Mouse (Mus musculus) bone marrow, adult 2 months (tissue): ENCODE measurements around the gene Med24. TPM values are rescaled to one million over a fixed set of nuclear protein-coding genes. Genes with fewer than 3 reads are reported as not detected.
"Not testable (repeated sequence)": the region's sequence is repeated elsewhere in the genome, so short reads cannot be mapped to it uniquely, and the experiment has no call there.

Experiments
- H3K27ac ChIP-seq: fragments of 200-500 bp; 2 replicates; pipeline ENCODE4 v1.5.1; 2012; ENCODE audit warnings: low read depth, mild to moderate bottlenecking, control low read depth, inconsistent platforms, low read length; ENCODE audit not compliant: control insufficient read depth, poor library complexity, insufficient read depth
- H3K4me1 ChIP-seq: fragments of 200-500 bp; 2 replicates; pipeline ENCODE4 v1.6.1; 2011; ENCODE audit warnings: low read length; ENCODE audit not compliant: control insufficient read depth, insufficient read depth
- H3K4me3 ChIP-seq: fragments of 200-500 bp; replicated peaks from 2 replicates; pipeline ENCODE3; 2011; ENCODE audit warnings: mild to moderate bottlenecking, low read depth, low read length, control low read depth; ENCODE audit not compliant: control insufficient read depth
- CTCF ChIP-seq: fragments of 200-500 bp; IDR thresholded peaks from 2 replicates; pipeline ENCODE4 v1.5.1; 2011; ENCODE audit warnings: low read length, control low read depth; ENCODE audit not compliant: control insufficient read depth, insufficient read depth
- POLR2A ChIP-seq: fragments of 200-500 bp; IDR thresholded peaks from 2 replicates; pipeline ENCODE4 v1.6.1; 2011; ENCODE audit warnings: low read depth, mild to moderate bottlenecking, control low read depth, low read length, borderline replicate concordance; ENCODE audit not compliant: control insufficient read depth
- WGBS: fragments of 180-500 bp; shearing (Covaris S2); methylation state at CpG from one replicate; pipeline ENCODE4 v1.1.7; 2018; 5-methylcytosine and 5-hydroxymethylcytosine counted together
- polyA plus RNA-seq: library from polyadenylated mRNA; stranded (reverse); fragments of >200 nt; gene quantifications from 2 replicates; pipeline ENCODE4 v1.2.4, GENCODE M21; 2011; ENCODE audit warnings: low replicate concordance; ENCODE audit not compliant: missing spikeins, insufficient read depth, insufficient read length

Gene Med24
- polyA plus RNA-seq, 1 experiment, result 26.7 TPM

DNA sequence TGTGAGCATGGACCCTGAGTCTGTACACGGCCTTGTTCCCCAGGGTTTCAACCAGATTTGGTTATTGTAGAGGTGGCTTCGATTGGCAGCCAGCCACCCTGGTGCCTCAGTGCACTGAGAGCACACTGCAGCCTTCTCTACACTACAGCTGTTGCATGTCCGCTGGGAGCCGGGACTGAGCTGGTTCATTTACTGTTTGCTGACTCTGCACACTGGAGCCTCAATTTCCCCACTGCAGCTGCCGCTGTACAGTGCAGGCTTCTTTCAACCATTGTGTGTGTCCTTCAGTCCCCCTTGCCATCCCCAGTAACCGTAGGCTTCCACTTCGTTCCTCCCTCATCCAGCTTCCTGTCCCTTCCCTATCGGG lies 10.8 kb upstream of the Med24 start:
- 27% methylated on average over 8 of the region's 8 CpGs for WGBS
- peaks cover 5% of the 10 kb centered on the region for H3K4me1 ChIP-seq

DNA sequence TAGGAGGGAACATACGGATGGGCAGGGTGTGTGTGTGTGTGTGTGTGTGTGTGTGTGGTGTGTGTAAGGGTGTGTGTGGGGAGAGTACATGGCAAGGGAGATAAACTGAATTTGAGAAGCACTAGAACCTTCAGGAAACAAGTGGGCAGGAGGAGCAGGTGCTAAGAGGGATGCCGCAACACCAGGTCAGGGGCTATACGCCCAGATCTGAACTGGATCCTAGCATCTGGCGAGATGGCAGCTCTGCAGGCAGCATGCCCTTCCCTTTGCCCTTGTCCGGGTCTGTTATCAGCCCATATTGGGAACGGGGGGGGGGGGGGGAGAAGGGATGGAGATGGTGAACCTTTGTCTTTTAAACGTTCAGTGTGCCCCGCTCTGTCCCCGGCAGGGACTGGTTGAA lies 9.7 kb upstream of the Med24 start:
- no peak for TF ChIP-seq CTCF
- TF ChIP-seq POLR2A, result no peak
- Histone ChIP-seq H3K4me3 (no peak overlapping the region), H3K27ac (no peak overlapping the region), H3K4me1 (peaks cover 5% of the 10 kb centered on the region)
- 68% methylated on average over 9 of the region's 9 CpGs for WGBS

More for the DNA sequence above, 10.8 kb upstream of the Med24 start:
- Histone ChIP-seq H3K27ac (0 out of 2 replicates have a peak overlapping the region, but pooled peaks have one; percentile 2), H3K4me3 (peak overlapping the region; percentile 14)
- TF ChIP-seq POLR2A (no peak), CTCF (no peak)

DNA sequence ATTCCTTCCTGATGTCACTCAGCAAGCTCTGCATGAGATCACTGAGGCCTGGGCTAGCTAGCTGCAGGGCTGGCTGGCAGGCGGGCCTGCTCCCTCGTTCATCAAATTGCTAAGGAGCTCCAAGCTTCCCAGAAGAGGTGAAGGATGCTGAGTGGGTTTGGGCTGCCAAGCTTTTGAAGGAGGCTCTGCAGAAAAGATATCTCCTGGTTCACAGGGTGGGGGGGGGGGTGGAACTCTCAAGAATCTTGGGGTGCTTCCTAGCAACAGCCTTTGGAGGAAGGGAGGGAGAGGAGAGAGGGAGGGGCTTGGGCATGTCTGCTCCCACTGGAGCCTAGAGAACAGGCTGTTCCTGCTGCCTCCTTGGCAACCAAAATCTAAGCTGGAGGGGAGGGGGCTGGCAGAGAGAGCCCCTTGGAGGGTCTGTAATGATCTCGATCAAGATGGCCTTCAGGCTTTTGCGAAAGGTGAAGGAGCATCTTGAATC lies 9.2 kb upstream of the Med24 start:
- no peak overlapping the region for H3K4me3 ChIP-seq
- peaks cover 5% of the 10 kb centered on the region for H3K4me1 ChIP-seq
- TF ChIP-seq CTCF (no peak), POLR2A (no peak)
- 68% methylated on average over 4 of the region's 4 CpGs for WGBS
- H3K27ac ChIP-seq, result no peak overlapping the region

DNA sequence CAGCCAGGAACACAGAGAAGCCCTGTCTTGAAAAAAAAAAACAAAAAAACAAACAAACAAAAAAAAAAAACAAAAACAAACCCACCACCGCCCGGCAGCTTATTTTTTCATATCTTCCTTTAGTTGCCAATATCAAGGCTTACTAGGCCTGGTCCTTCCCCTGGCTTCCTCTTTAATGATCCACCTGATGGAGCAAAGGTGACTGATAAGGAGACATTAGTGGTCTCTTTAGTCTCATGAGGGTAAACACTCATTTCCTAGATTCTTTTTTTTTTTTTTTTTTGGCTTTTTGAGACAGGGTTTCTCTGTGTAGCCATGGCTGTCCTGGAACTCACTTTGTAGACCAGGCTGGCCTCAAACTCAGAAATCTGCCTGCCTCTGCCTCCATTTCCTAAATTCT lies 8.0 kb upstream of the Med24 start:
- not testable (repeated sequence) for H3K4me1 ChIP-seq, H3K4me3 ChIP-seq, H3K27ac ChIP-seq
- 76% methylated on average over 2 of the region's 2 CpGs for WGBS

DNA sequence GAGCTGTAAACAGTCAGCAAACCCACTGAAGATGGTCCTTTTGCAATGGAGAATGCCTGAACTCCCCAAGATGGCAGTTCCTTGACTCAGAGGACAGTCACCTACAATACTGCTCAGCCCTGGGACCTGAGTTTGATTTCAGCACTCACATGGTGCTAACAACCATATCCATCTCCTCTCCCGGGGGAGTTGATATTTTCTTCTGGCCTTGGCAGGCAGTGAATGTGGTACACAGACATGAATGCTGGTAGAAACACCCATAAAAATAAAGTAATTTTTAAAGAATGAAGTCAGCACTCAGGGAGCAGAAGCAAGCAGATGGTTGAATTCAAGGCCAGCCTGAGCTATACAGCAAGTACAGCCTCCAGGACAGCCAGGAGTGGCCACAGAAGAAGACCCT lies 6.9 kb upstream of the Med24 start:
- no peaks in the 10 kb centered on the region; the same call in 1 of the 2 replicates for H3K4me1 ChIP-seq
- 79% methylated on average over 1 of the region's 1 CpGs for WGBS
- no peak overlapping the region for H3K27ac ChIP-seq
- no peak overlapping the region for H3K4me3 ChIP-seq
- TF ChIP-seq CTCF (no peak), POLR2A (no peak)

DNA sequence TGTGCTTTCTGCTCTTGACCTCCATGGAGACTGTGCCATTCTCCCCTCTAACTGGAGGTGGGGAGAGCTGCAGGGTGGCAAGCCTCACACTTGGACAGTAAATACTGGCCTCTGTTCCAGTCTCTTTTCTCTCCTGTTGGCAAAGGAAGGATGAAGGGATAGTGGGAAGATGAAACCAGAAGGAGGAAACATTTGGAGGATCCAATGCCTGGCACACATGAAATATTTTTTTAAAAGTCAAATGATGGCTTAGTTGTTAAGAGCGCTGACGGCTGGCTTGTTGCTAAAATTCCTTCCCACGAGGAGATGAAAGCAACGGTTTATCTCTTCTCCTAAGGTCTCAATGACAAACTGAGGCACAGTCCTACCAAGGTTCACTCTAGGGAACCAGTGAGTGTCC lies 5.9 kb upstream of the Med24 start:
- no peak overlapping the region for H3K27ac ChIP-seq
- WGBS, result 85% methylated on average over 4 of the region's 4 CpGs
- H3K4me3 ChIP-seq, result no peak overlapping the region
- H3K4me1 ChIP-seq, result no peaks in the 10 kb centered on the region; the same call in 1 of the 2 replicates
- no peak for TF ChIP-seq POLR2A
- no peak for TF ChIP-seq CTCF

DNA sequence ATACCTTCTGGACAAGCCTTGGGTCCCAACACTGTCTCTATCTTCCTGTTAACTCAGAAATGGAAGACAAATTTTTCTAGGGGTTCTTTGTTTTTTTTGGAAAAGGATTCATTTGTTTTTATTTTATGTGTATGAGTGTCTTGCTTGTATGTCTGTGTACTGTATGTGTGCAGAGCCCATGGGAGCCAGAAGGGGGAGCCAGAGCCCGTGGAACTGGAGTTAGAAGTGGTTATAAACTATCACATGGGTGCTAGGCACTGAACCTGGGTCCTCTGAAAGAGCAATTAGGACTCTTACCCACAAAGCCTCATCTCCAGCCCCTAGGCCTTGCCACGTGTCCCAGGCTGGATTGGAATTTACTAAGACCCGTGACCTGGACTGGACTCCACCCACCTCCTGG lies 4.8 kb upstream of the Med24 start:
- TF ChIP-seq CTCF (peak; percentile 31; the same call in 1 of the 2 replicates), POLR2A (no peak)
- 77% methylated on average over 3 of the region's 3 CpGs for WGBS
- no peaks in the 10 kb centered on the region; the same call in 1 of the 2 replicates for H3K4me1 ChIP-seq
- no peak overlapping the region for H3K4me3 ChIP-seq
- H3K27ac ChIP-seq, result no peak overlapping the region

DNA sequence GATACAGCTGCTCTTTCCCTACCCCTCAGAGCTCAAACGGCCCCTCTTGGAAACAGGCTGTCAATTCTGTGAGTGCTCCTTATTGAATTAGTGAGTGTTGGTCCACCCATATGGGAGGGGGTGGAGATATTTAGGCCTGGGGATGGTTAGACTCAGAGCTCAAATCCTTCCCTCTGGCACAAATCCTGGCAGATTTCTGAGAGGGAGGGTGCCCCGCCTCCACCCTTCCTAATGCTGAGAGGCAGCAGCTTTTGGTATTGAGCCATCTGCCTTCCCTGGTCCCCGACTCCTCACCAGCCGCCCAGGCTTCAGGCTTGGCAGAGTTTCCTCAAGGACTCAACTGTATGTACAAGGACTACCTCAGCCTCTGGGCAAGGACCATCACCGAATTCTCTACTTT lies 1.9 kb upstream of the Med24 start:
- TF ChIP-seq POLR2A, result no peak
- no peak for TF ChIP-seq CTCF
- H3K4me3 ChIP-seq, result no peak overlapping the region
- 84% methylated on average over 5 of the region's 5 CpGs for WGBS
- H3K4me1 ChIP-seq, result no peaks in the 10 kb centered on the region
- H3K27ac ChIP-seq, result no peak overlapping the region

DNA sequence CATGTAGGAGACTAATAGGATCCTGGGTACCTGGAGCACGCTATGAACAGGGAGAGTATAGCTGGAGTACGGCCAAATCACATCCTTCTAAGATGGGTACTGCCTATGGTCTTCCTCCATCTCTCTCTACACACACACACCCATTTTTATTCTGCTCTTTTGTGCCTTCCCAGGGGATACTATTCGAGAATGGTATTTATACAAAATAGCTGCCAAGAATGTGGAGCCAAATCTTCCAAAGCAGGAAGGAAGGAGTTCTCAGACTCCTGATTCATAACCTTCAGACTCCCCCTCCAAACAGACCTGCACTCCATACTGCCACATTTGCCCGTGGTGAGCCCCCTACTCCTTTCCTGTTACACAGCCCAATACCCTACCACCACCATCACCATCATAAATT lies 1.5 kb upstream of the Med24 start:
- Histone ChIP-seq H3K4me3 (no peak overlapping the region), H3K4me1 (no peaks in the 10 kb centered on the region), H3K27ac (no peak overlapping the region)
- 68% methylated on average over 4 of the region's 4 CpGs for WGBS
- no peak for TF ChIP-seq CTCF
- no peak for TF ChIP-seq POLR2A
